Mouse (Mus musculus): ENCODE measurements around the gene Bst1. TPM values are rescaled to one million over a fixed set of nuclear protein-coding genes. Genes with fewer than 3 reads are reported as not detected.

Gene Bst1
- polyA plus RNA-seq, 1 experiment from 2014 or later: not detected

DNA sequence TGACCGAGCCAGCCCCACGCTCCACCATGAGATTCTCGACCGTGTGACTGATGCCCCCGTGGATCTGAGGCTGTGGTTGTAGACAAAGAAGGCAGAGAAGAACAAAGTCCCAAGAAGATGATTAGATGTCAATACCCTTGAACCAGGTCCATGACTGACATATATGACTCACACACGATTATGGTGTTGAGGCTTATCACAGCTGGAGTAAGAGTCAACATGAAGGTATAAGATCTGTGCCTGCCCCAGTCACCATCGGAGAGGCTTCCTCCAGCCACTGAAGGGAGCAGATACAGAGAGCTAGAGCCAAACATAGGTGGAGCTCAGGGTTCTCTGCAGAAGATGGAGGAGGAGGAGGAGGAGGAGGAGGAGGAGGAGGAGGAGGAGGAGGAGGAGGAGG is 12.3 kb upstream of the Bst1 start:
- H3K9me3 ChIP-seq (ENCODE audit: control insufficient read depth, low read length): no peaks in the 10 kb centered on the region
- WGBS: 98% methylated on average over 7 of the region's 7 CpGs
- no peaks in the 10 kb centered on the region for H3K36me3 ChIP-seq (ENCODE audit: control insufficient read depth, insufficient read depth, low read length)
- H3K4me2 ChIP-seq (ENCODE audit: low read depth, low read length): no peak overlapping the region
- H3K4me3 ChIP-seq (ENCODE audit: low read depth, low read length): no peak overlapping the region
- H3K27ac ChIP-seq (ENCODE audit: low read depth, low read length): no peak overlapping the region
- no peaks in the 10 kb centered on the region; the same call in 1 of the 2 replicates for H3K4me1 ChIP-seq (ENCODE audit: control insufficient read depth, insufficient read depth, low read length)
- ATAC-seq (ENCODE audit: low read depth): no peak
- H3K9ac ChIP-seq (replicated peaks; ENCODE audit: low read depth, low read length): no peak overlapping the region
- no peaks in the 10 kb centered on the region for H3K27me3 ChIP-seq (ENCODE audit: control insufficient read depth, insufficient read depth, low read length)

DNA sequence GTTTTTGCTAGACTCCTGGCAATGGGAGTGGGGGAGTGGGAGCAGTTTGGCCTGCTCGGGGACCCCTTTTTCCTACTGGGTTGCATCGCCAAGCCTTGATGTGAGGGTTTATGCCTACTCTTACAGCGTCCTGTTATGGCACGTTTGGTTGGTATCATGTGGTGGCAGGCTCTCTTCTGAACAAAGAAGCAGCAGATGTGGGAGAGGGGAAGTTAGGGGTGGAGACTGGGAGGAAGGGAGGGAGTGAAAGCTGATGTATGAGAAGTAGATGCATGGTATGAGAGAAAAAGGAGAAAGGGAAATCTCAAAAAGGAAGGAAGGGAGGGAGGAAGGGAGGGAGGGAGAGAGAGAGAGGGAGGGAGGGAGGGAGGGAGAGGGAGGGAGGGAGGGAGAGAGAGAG is 11.8 kb upstream of the Bst1 start:
- H3K27me3 ChIP-seq (ENCODE audit: control insufficient read depth, insufficient read depth, low read length): no peaks in the 10 kb centered on the region
- H3K4me1 ChIP-seq (ENCODE audit: control insufficient read depth, insufficient read depth, low read length): no peaks in the 10 kb centered on the region; the same call in 1 of the 2 replicates
- ATAC-seq (ENCODE audit: low read depth): no peak
- H3K4me3 ChIP-seq (ENCODE audit: low read depth, low read length): no peak overlapping the region
- H3K9ac ChIP-seq (replicated peaks; ENCODE audit: low read depth, low read length): no peak overlapping the region
- no peak overlapping the region for H3K4me2 ChIP-seq (ENCODE audit: low read depth, low read length)
- 73% methylated on average over 4 of the region's 4 CpGs for whole genome bisulfite sequencing
- H3K9me3 ChIP-seq (ENCODE audit: control insufficient read depth, low read length): no peaks in the 10 kb centered on the region
- H3K27ac ChIP-seq (ENCODE audit: low read depth, low read length): no peak overlapping the region
- H3K36me3 ChIP-seq (ENCODE audit: control insufficient read depth, insufficient read depth, low read length): no peaks in the 10 kb centered on the region

DNA sequence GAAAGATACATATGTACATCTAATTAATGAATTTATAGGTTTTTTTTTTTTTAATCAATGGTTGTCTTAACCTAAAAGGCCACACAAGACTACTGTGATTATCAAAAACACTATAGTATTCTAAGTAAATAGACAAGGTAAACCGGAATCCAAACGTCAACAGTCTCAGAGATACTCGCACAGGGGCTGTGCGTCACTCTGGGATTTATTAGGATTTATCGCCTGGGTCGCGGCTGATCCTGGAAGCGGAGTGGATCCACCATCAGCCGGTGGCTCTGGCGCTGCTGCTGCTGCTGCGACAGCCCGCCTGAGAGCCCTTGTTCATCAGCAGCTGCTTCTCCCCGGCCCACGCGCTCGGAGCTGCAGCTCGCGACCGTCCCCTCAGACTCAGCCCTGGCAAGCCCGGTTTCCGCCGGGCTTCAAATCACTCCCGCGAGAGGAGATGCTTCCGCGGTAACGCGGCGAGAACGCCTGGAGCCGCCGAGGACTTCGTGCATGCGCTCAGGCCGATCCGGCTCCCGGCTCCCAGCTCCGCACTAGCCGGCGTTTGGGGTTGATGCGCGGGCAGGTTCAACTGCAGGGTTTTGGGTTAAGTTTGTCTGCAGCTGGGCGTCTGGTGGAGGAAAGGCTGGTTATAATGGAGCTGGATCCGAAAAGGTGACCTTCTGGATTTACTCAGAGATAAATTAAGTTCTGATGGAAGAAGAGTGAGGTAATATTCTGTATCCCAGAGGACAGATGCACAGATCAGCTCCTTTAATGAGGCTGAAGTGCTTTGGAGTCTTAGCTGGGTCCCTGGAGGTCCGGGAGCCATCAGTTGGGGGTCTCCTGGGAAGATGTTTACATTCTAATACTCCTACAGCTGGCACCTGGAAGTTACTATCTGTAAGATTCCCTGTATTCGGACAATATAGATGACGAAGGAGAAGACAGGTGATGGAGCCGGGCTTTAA is 10.7 kb upstream of the Bst1 start:
- Histone ChIP-seq H3K4me1 (ENCODE audit: control insufficient read depth, insufficient read depth, low read length) (no peaks in the 10 kb centered on the region; the same call in 1 of the 2 replicates), H3K4me2 (ENCODE audit: low read depth, low read length) (peak overlapping the region; percentile 45), H3K27me3 (ENCODE audit: control insufficient read depth, insufficient read depth, low read length) (no peaks in the 10 kb centered on the region), H3K9ac (replicated peaks; ENCODE audit: low read depth, low read length) (peak overlapping the region; percentile 69), H3K36me3 (ENCODE audit: control insufficient read depth, insufficient read depth, low read length) (no peaks in the 10 kb centered on the region), H3K9me3 (ENCODE audit: control insufficient read depth, low read length) (no peaks in the 10 kb centered on the region), H3K27ac (ENCODE audit: low read depth, low read length) (peak overlapping the region; percentile 76), H3K4me3 (ENCODE audit: low read depth, low read length) (peak overlapping the region; percentile 43)
- WGBS: 4% methylated on average over 48 of the region's 48 CpGs
- peak; percentile 96 for ATAC-seq (ENCODE audit: low read depth)

DNA sequence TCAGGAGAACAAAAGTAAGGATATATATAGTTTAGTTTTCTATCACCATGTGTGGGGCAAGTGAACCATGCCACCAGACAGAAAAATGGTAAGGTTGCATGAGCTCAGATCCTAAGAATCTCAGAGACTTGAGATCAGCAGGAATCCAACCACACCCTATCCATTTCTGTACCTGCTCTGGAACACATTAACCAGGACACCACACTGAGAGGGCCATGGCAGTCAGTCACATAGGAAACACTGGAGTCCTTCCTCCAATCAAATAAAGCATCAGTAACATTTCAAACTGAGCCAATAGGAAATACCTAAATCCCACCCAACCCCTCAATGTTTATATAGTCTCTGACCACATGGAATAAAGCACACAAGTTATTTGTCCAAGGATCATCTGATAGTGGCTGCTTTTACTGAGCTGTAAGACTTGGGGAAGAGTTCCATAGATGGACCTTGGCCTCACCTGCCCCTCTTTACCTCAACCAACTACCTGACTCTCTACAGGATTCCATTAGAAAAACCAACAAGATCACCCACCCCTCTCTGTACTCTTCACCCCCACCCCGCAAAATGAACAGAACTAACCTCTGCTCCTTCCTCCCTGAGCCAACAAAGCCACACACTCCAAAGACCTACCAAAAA is 8.1 kb upstream of the Bst1 start:
- no peak for ATAC-seq (ENCODE audit: low read depth)
- H3K4me1 ChIP-seq (ENCODE audit: control insufficient read depth, insufficient read depth, low read length): no peaks in the 10 kb centered on the region; the same call in 1 of the 2 replicates
- no peaks in the 10 kb centered on the region for H3K27me3 ChIP-seq (ENCODE audit: control insufficient read depth, insufficient read depth, low read length)
- H3K9me3 ChIP-seq (ENCODE audit: control insufficient read depth, low read length): no peaks in the 10 kb centered on the region
- WGBS: 97% methylated on average over 1 of the region's 1 CpGs
- no peak overlapping the region for H3K9ac ChIP-seq (replicated peaks; ENCODE audit: low read depth, low read length)
- H3K4me3 ChIP-seq (ENCODE audit: low read depth, low read length): no peak overlapping the region
- H3K36me3 ChIP-seq (ENCODE audit: control insufficient read depth, insufficient read depth, low read length): no peaks in the 10 kb centered on the region
- no peak overlapping the region for H3K4me2 ChIP-seq (ENCODE audit: low read depth, low read length)
- no peak overlapping the region for H3K27ac ChIP-seq (ENCODE audit: low read depth, low read length)

DNA sequence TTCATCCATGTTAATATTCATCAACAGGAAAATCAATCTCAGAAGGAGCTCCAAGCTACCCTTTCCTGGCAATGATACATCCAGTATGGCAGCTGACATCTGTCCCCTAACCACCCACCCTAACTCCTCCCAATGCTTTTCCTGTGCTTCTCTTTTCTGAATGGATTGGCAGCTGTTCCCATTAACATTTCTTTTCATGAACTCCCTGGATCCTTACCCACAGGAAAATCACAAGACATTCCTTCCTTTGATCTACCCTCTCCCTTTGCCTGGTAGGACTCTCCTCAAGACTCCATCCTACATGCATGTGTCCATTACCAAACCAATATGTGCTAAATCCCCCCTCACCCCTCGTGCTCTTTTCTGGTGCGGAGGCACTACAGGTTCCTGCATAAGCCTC is 4.1 kb upstream of the Bst1 start:
- H3K9me3 ChIP-seq (ENCODE audit: control insufficient read depth, low read length): no peaks in the 10 kb centered on the region
- 87% methylated on average over 2 of the region's 2 CpGs for WGBS
- no peak overlapping the region for H3K9ac ChIP-seq (replicated peaks; ENCODE audit: low read depth, low read length)
- no peak for ATAC-seq (ENCODE audit: low read depth)
- H3K36me3 ChIP-seq (ENCODE audit: control insufficient read depth, insufficient read depth, low read length): no peaks in the 10 kb centered on the region
- H3K27me3 ChIP-seq (ENCODE audit: control insufficient read depth, insufficient read depth, low read length): no peaks in the 10 kb centered on the region
- no peak overlapping the region for H3K27ac ChIP-seq (ENCODE audit: low read depth, low read length)
- H3K4me2 ChIP-seq (ENCODE audit: low read depth, low read length): no peak overlapping the region
- no peaks in the 10 kb centered on the region for H3K4me1 ChIP-seq (ENCODE audit: control insufficient read depth, insufficient read depth, low read length)
- H3K4me3 ChIP-seq (ENCODE audit: low read depth, low read length): no peak overlapping the region

DNA sequence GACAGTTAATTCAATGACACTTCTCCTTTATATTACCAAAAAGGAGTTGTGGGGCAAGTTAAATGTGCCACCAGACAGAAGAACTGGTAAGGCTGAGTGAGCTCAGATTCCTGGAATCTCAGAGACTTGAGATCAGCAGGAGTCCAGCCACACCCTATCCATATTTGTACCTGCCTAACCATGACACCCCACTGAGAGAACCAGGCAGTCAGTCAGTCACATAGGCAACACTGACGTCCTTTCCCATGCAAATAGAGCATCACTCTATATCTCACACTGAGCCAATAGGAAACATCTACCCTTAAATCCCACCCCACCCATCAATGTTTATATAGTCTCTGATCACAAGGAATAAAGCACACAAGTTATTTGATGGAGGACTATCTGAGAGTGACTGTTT is 2.9 kb upstream of the Bst1 start:
- H3K36me3 ChIP-seq (ENCODE audit: control insufficient read depth, insufficient read depth, low read length): no peaks in the 10 kb centered on the region
- H3K27ac ChIP-seq (ENCODE audit: low read depth, low read length): no peak overlapping the region
- no peak overlapping the region for H3K9ac ChIP-seq (replicated peaks; ENCODE audit: low read depth, low read length)
- H3K27me3 ChIP-seq (ENCODE audit: control insufficient read depth, insufficient read depth, low read length): no peaks in the 10 kb centered on the region
- ATAC-seq (ENCODE audit: low read depth): no peak
- H3K9me3 ChIP-seq (ENCODE audit: control insufficient read depth, low read length): no peaks in the 10 kb centered on the region
- no peak overlapping the region for H3K4me3 ChIP-seq (ENCODE audit: low read depth, low read length)
- H3K4me1 ChIP-seq (ENCODE audit: control insufficient read depth, insufficient read depth, low read length): no peaks in the 10 kb centered on the region
- no peak overlapping the region for H3K4me2 ChIP-seq (ENCODE audit: low read depth, low read length)
- 43% methylated on average over 1 of the region's 1 CpGs for WGBS

DNA sequence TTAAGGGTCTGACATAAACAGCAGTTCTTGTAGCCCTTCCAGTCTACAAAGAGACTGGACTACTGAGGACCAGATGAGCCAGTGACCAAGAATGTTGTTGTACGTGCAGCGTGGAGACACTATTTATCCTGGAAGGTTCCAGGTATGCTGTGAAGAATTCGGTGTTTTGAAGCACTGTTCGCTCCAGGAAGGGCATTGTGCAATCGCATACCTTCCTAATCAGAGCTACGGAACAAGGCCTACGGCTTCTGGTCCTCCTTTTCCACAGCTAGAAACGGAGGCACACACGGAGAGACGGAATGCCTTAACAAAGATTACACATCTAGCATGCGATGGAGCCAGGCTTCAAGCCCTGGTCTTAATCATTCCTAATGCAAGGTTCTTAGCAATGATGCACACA is 2.1 kb downstream of the Bst1 start:
- no peak overlapping the region for H3K4me2 ChIP-seq (ENCODE audit: low read depth, low read length)
- WGBS: 94% methylated on average over 11 of the region's 11 CpGs
- no peaks in the 10 kb centered on the region for H3K36me3 ChIP-seq (ENCODE audit: control insufficient read depth, insufficient read depth, low read length)
- no peaks in the 10 kb centered on the region for H3K4me1 ChIP-seq (ENCODE audit: control insufficient read depth, insufficient read depth, low read length)
- no peak for ATAC-seq (ENCODE audit: low read depth)
- no peak overlapping the region for H3K9ac ChIP-seq (replicated peaks; ENCODE audit: low read depth, low read length)
- no peaks in the 10 kb centered on the region for H3K27me3 ChIP-seq (ENCODE audit: control insufficient read depth, insufficient read depth, low read length)
- no peaks in the 10 kb centered on the region for H3K9me3 ChIP-seq (ENCODE audit: control insufficient read depth, low read length)
- no peak overlapping the region for H3K27ac ChIP-seq (ENCODE audit: low read depth, low read length)
- H3K4me3 ChIP-seq (ENCODE audit: low read depth, low read length): no peak overlapping the region

DNA sequence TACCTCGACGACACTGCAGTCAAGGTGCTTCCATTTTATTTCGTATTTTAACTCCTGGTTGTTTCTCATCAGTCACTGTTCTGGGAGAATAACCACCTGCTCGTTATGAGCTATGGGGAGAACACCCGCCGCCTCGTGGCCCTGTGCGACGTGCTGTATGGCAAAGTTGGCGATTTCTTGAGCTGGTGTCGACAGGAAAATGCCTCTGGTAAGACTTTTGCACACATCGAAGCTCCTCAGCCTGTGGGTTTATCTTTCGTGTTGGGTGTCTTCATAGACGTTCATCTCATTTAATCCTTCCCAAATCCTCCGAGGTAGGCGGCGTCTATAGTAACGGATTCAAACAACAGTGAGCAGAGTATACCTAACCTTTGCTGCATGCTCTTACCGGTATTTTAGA is 2.9 kb downstream of the Bst1 start, which contains the start of gene Fbxl5:
TSS of gene Fbxl5 (minus strand) at position 101 of the 400 bp plus-strand sequence.
- Histone ChIP-seq H3K9me3 (ENCODE audit: control insufficient read depth, low read length) (no peaks in the 10 kb centered on the region), H3K27ac (ENCODE audit: low read depth, low read length) (no peak within 1 kb of the TSS), H3K4me2 (ENCODE audit: low read depth, low read length) (no peak within 1 kb of the TSS), H3K36me3 (ENCODE audit: control insufficient read depth, insufficient read depth, low read length) (no peaks in the 10 kb centered on the region), H3K27me3 (ENCODE audit: control insufficient read depth, insufficient read depth, low read length) (no peaks in the 10 kb centered on the region), H3K4me1 (ENCODE audit: control insufficient read depth, insufficient read depth, low read length) (no peaks in the 10 kb centered on the region), H3K9ac (replicated peaks; ENCODE audit: low read depth, low read length) (no peak within 1 kb of the TSS), H3K4me3 (ENCODE audit: low read depth, low read length) (no peak within 1 kb of the TSS)
- ATAC-seq (ENCODE audit: low read depth): no peak
- 83% methylated on average over 19 of the region's 19 CpGs for WGBS

DNA sequence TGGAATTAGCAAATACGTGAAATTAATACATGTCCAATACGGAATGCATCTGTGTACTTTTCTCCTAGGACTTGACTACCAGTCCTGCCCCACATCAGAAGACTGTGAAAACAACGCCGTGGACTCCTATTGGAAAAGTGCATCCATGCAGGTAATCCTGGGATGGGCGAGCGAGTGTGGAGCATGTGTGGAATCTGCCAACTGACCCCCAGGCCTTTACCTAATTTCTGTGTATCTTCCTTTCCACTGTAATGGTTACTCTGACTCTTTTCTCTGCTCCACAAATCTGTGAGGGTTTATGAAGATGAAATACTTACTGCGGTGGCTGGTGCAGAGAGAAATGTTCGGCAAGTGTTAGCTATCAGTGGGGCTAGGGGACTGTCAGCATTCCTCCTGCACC is 3.5 kb downstream of the Bst1 start:
- H3K4me1 ChIP-seq (ENCODE audit: control insufficient read depth, insufficient read depth, low read length): no peaks in the 10 kb centered on the region
- no peak for ATAC-seq (ENCODE audit: low read depth)
- H3K4me3 ChIP-seq (ENCODE audit: low read depth, low read length): no peak overlapping the region
- no peak overlapping the region for H3K27ac ChIP-seq (ENCODE audit: low read depth, low read length)
- H3K9ac ChIP-seq (replicated peaks; ENCODE audit: low read depth, low read length): no peak overlapping the region
- no peaks in the 10 kb centered on the region for H3K27me3 ChIP-seq (ENCODE audit: control insufficient read depth, insufficient read depth, low read length)
- H3K4me2 ChIP-seq (ENCODE audit: low read depth, low read length): no peak overlapping the region
- H3K9me3 ChIP-seq (ENCODE audit: control insufficient read depth, low read length): no peaks in the 10 kb centered on the region
- 87% methylated on average over 8 of the region's 8 CpGs for WGBS
- H3K36me3 ChIP-seq (ENCODE audit: control insufficient read depth, insufficient read depth, low read length): no peaks in the 10 kb centered on the region

Measured in neural tube, embryonic 14.5 days (tissue).